Mouse (Mus musculus): ENCODE data around the gene Uqcrc2.

Gene Uqcrc2

GRCm38 (mm10) chr7:120684731-120685161 is 49.8 kb downstream of the Uqcrc2 start:
- intact Hi-C loops (cut with DNase I) = no loop called here

- intact Hi-C loops (cut with DNase I) = no loop called here
These were observed 50.3 kb downstream of the Uqcrc2 start for GRCm38 (mm10) chr7:120685227-120685626.

- intact Hi-C loops (cut with DNase I) = no loop called here
These were observed 55.7 kb downstream of the Uqcrc2 start for GRCm38 (mm10) chr7:120690634-120691033.

GRCm38 (mm10) chr7:120693831-120694375 is 58.9 kb downstream of the Uqcrc2 start:
- intact Hi-C loops (cut with DNase I) = no loop called here

GRCm38 (mm10) chr7:120695196-120695595 is 60.2 kb downstream of the Uqcrc2 start:
- intact Hi-C loops (cut with DNase I) = no loop called here

- intact Hi-C loops (cut with DNase I) = no loop called here
These were observed 60.7 kb downstream of the Uqcrc2 start for GRCm38 (mm10) chr7:120695641-120696040.

GRCm38 (mm10) chr7:120696331-120696730 is 61.4 kb downstream of the Uqcrc2 start:
- intact Hi-C loops (cut with DNase I) = no loop called here

GRCm38 (mm10) chr7:120699586-120699985 is 64.6 kb downstream of the Uqcrc2 start:
- intact Hi-C loops (cut with DNase I) = no loop called here

- intact Hi-C loops (cut with DNase I) = no loop called here
These were observed 68.9 kb downstream of the Uqcrc2 start for GRCm38 (mm10) chr7:120703888-120704287.
